Mouse (Mus musculus) ovary, postnatal 36 days (tissue): ENCODE results near the gene Zfp747.
"Not testable (repeated sequence)": the region's sequence is repeated elsewhere in the genome, so short reads cannot be mapped to it uniquely, and the experiment has no call there.

Experiments used
- DNase-seq: peaks from one replicate; pipeline ENCODE4 v3.0.0; 2022; ENCODE audit warnings: low spot score, mixed read lengths

Gene Zfp747

DNA sequence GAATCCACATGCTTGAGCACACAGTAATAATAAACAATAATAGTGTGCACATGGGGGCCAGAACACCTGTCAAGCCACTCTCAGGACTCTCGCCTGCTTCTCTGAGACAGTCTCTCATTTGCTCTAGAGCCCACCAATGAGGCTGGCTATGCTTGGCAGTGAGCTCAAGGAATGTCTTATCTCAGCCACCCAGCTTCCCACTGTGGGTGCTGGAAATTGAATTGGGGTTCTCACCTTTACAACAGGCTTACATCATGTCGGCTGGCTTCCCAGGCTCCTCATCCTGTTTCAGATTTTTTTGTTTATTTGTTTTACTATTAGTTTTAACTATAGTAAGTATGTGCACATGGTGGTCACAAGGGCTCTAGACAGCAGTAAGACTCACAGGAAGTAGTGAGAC is 4.6 kb downstream of the Zfp747 start:
- no peak for DNase-seq

DNA sequence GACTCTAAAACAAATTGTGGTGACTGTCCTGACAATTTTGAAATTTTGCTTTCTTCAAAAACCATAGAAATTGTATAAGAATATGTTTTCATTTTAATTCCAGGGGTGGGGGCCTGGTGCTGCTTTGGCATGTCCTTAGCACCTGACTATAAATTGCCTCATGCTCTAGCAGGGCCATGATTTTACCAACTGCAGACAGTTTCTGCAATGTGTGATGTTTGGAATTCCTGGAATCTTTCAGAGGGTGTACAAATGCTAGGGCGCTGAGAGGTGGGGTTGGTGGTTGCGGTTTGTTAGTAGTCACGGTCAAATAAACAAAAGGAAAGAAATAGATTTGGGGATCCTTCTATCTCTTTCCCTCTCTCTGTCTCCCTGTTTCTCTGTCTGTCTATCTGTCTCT is 9.6 kb downstream of the Zfp747 start:
- no peak for DNase-seq

DNA sequence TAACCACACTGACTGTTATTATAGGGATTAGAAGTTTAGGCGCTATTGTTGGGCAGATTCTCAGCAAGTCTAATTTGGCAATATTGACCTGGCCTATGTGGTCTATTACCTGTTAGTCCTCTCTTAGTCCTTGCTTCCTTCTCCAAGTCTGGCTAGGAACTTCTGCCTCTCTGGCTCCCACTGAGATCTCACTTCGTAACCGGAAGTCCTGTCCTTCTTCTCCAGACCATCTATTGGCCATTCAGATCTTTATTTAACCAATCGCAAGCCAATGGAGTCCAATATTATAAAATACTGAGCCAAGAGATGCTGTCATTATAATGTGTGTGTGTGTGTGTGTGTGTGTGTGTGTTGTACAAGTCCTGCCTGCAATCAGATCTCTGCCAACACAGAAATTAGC is 11.7 kb downstream of the Zfp747 start:
- DNase-seq, result no peak

DNA sequence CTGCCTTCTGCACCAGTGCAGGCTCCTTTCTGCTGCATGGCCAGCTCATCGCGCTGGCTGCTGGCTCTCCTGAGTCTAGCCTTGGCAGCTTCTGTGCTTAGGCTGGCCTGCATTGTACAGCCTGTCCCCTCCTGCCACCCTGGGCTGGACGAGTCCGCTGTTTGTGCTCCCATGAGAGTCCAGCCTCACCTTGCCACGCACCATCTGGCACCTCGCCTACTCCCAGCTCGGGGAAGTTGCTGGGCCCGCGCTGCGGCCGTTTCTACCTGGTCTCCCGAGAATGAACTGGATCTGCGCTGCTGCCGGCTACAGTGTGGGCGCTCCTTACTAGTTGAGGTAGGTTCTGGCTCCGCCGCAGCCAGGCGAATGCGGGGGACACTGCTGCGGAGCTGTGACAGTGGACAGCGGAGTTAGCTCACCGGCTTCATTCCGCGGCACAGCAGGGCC is 12.4 kb downstream of the Zfp747 start:
- DNase-seq, result peak; percentile 33

DNA sequence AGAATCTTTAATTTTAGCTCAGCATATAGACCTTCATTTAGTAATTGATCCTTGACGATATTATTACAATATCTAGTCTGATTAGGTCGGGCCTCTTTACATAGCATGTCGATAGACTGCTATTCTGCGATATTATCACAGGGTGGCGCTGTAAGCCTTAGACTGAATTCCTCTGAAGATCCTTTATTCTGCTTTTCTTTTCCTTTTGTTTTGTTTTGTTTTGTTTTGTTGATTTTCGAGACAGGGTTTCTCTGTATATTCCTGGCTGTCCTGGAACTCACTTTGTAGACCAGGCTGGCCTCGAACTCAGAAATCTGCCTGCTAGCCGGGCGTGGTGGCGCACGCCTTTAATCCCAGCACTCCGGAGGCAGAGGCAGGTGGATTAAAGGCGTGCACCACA is 13.4 kb downstream of the Zfp747 start:
- not testable (repeated sequence) for DNase-seq

DNA sequence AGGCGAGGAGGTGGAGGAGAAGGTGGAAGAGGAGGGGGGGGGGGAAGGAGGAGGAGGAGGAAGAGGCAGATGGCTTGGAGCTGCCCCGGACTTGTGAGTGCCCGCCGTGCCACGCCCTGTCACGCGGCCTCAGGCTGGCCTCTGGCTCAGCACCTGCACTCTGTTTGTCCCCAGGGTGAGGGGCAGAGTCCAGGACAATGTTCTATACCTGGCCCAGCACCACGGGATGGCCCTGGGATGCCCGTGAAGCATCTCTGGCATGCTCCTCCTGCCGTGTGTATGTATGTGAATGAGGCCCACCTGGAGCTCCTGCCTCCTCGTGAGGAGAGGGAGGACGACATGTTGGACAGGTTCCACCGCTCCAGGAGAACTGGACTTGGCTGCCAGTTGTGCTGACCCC is 14.4 kb downstream of the Zfp747 start:
- DNase-seq, result no peak

DNA sequence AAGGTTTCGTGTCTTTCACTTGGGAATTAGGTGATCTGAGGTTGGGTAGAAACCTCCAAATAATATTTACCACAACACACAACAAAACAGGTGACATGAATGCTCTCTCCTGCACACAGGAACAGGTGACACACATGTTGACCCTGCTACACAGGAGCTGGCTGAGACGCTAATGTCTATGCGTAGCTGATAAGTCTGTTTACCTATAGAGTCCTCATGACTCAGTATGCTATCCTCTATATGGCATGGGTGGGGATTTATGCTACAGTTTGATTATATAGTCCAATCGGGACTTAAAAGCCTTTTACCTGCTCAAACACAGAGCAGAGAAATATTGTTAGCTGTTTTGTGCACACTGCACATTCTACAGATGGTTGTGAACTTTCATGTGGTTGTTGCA is 15.6 kb downstream of the Zfp747 start:
- DNase-seq, result no peak

DNA sequence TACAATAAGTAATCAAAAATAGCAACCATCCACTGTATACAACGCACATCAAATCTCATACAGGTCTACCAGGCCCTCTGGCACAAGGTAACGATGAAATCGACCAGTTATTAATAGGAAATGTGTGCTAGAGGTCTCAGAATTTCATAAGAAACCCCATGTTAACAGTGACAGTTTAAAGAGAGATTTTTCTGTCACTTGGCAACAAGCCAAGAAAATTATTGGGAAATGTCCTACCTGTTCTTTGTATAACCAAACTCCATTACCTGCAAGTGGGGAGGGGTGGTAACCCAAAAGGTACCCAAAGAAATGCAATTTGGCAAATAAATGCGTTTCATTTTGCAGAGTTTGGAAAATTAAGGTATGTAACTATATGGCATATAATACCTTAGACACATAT is 17.4 kb downstream of the Zfp747 start:
- no peak for DNase-seq

DNA sequence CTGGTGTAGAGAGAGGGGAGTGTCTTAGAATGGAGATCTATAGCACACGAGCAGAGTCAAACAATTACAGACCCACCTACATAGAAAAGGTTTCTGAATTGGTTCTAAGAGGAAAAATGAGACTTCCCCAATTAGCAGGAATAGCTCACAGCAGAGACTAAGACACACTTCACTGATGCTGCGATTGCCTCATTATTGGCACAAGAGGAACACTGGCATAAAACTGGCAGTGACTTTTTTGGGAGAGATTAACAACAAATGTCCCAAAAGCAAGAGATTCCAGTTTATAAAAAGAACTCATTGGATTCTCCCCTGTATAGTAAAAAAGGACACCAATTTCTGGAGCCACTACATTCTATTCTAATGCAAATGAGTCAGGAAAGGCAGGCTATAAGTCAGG is 18.0 kb downstream of the Zfp747 start:
- DNase-seq, result no peak

DNA sequence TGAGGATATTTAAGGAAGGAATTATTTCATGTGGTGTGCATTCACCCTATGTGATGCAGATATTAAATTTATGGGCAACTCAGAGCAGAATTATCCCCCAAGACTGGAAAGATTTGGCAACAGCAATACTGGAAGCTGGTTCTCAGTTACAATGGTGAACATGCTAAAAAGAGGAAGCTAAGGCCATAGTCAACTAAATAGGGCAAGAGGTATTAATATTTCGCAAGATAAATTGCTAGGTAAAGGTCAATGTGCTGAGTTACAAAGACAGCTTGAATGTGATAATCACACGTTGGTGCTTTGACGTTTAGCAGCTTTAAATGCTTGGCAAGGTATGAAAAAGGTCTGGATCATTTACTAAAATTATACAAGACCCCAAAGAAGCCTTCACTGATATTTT is 20.1 kb downstream of the Zfp747 start:
- no peak for DNase-seq

DNA sequence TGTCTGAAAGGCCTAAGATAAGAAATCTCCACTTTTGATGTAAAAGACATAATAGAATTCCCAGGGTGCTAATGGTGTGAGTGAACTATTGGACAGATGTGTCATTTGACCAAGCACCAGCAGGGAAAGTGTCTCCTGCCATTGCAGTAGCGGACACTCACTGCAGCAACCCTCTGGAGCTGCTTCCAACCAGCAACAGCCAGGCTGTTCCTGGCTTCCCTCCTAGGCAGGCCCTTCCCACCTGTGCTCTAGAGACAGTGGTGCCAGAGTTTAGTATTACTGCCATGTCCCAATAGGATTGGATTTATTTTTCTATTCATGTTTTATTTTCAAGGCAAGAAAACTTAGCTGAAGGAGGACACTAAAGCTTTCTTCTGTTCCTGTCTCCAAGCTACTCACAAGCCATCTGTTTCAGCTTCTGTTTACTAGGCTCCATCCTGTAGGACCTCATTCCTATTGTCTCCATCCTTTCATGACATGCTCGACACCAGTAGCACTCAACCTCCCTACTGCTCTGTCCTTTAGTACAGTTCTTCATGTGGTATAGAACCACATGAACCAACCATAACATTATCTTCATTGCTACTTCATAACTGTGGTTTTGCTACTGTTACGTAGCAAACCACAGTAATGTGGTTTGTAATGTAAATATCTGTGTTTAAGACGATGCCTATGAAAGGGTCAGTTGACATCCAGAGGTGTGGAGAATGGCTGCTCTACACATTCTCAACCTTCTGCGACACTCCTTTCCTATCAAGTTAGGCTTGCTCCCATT is 24.4 kb downstream of the Zfp747 start:
- DNase-seq, result no peak

DNA sequence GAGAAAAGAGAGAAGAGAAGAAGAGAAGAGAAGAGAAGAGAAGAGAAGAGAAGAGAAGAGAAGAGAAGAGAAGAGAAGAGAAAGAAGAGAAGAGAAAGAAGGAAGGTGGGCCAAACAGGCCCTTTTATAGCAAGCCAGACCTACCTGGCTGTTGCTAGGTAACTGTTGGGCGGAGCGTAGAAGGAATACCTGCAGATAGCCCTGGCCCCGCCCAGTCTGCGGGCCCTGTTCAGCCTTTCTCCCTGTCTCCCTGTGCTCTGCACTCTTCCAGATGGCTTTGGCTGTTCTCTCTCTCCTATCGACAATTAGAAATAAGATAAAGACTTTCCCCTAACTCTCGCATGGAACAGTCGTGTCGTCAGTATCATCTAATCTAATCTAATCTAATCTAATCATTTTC is 29.2 kb downstream of the Zfp747 start:
- DNase-seq, result peak; percentile 38

DNA sequence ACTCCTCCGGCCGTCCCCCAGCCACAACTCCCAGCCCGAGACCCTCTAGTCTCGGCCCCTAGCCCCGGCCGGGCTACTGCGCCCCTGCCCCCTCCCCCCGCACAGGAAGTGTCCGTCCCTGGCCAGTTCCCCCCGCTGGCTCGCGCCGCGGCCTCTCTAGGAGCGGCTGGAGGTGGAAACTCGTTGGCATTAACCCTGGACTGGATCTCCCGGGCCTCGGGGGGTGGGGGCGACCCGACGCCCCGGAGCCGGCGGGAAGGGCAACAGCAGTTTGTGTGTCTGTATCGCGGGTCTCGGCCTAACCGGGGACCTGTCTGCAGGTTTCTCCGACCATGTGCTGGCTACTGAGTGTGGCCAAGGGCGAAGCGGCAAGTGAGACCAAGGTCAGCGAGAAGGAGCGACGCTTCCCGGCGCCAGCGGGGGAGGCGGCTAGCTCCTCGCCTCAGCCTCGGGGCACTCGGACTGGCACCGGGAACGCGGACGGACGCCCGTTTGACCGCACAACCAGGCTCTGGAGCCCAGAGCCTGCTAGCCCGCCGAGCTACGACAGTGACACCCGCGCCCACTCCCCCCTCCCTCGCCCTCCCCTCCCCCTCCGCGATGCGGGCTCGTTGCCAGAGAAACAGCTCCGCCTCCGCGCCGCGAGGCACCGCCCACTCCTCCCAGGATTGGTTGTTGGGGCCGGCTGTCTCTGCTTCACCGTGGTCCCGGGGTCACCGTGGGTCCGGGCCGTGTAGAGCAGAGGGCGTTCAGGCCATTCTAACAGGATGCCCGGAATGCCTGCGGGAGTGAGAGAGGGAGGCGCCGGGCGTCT is 30.1 kb downstream of the Zfp747 start, which contains the start of gene Zfp768:
Zfp768 (minus strand) TSS at position 78 of the 814 bp plus-strand sequence.
- peak; percentile 94 for DNase-seq

DNA sequence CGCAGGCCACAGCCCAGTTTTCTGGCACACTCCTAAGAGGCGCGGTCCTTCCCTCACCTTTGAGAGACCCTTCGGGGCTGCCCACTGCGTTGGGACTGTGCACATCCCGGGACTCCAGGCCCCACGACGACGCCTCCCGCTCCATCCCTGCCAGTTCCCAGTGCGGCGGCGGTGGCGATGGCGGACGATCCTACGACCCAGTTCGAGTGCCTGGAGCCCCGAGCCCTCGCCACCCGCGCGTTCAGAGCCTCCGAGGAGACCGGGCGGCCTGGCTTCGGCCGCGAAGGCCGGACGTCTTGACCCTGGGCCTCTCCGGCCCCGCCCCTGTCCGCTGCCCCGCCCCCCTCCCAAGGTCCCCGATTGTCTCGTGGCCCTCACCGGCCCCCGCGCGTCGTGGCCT is 30.8 kb downstream of the Zfp747 start:
- peak; percentile 76 for DNase-seq

DNA sequence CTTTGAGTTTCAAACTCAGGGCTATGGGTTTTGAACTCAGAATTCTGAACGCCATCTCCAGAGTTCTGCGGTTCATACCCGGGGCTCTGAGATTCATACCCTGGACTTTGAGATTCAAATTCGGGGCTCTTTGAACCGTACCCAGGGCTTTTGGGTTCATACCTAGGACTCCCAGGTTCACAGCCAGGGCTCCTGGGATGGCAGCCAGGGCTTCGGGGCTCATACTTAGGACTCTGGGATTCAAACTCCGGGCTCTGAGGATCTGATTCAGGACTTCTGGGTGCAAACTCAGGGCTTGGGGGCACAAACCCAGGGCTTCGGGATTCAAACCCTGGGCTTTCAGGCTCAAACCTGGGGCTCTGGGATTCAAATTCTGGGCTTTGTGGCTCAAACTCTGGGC is 31.5 kb downstream of the Zfp747 start:
- no peak for DNase-seq

DNA sequence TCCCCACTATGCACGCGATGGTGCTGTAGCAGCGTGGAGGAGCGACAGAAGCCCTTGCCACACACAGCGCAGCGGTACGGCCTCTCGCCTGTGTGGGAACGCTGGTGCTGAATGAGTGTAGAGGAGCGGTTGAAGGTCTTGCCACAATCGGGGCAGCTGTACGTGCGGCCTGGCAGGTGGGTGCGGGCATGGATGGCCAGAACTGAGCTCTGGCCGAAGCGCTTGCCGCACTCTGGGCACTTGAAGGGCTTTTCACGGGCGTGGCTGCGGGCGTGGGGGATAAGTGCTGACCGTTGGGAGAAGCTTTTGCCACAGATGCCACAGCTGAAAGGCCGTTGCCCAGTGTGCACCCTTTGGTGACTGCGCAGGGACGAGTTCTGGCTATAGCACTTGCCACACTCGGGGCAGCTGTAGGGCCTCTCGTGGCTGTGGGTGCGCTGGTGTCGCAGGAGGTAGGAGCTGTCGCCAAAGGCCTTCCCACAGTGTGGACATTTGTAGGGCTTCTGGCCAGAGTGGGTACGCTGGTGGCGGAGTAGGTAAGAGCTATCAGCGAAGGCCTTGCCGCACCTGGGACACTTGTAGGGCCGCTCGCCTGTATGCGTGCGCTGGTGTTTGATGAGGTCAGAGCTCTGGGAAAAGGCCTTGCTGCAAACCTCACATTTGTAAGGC is 32.4 kb downstream of the Zfp747 start:
- no peak for DNase-seq

DNA sequence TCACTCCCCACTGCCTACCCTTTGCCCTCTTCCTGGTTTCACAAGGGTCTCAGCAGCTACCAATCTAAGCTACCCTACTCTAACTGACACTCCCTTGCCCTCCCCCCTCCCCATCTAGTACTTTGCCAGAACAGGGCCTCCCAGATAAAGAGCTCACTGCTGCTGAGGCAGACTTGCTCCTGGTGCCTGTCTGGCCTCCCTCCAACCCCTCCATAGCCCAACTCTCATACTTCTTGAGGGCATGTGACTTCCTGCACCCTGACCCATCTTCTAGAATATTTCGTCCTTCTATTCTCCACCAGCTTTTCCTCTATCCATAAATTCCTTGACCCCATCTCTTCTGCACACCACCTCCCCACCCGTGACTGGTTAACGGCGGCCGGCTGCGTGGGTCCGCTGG is 33.0 kb downstream of the Zfp747 start:
- DNase-seq, result no peak

DNA sequence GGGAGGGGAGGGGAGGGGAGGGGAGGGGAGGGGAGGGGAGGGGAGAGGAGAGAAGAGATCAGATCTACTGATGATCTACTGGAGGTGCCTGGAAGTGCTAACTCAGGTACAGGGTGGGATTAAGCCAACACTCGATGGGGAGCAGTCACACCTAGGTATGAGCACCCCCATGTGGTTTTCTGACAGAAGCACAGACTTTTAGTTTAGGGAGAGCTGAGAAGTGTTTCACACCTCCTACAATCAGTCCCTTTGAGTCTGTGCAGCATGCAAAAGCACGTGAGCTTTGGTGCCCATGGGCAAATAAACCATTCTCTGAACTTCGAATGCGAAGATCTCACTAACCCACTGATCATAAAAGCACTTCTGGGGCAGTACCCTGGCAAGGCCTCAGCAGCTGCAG is 33.5 kb downstream of the Zfp747 start:
- no peak for DNase-seq

DNA sequence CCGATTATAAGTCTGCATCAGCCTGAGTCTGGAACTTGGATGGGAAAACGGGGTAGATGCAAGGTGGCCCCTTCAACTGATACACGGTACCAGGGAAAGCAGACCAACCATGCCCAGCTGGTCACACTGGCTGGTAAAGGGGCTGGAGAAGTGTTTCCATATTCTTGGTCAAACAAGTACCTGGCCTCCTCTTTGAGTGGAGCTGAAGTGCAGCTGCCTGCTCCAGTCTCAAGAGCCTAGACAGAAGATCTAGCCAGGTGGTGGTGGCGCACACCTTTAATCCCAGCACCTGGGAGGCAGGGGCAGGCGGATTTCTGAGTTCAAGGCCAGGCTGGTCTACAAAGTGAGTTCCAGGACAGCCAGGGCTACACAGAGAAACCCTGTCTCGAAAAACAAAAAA is 34.0 kb downstream of the Zfp747 start:
- DNase-seq, result not testable (repeated sequence)

DNA sequence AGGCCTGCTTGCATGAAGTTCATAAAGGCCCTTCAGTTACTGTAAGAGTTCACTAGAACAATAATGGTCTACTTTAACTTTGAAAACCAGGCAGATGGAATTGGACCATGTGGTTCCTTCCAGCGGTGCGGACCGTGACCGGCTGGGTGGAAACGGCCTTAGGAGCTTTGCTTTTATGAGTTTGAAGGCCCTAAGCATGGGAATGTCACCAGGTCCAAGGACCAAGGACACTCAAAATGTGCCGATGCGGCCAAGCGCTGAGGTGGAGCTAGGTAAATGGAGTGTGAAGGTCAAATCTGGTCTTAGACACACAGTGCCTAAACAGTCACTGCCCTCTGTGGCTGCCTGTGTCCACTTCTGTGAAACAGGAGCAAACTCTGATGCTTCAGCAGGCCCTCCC is 34.5 kb downstream of the Zfp747 start:
- DNase-seq, result no peak

DNA sequence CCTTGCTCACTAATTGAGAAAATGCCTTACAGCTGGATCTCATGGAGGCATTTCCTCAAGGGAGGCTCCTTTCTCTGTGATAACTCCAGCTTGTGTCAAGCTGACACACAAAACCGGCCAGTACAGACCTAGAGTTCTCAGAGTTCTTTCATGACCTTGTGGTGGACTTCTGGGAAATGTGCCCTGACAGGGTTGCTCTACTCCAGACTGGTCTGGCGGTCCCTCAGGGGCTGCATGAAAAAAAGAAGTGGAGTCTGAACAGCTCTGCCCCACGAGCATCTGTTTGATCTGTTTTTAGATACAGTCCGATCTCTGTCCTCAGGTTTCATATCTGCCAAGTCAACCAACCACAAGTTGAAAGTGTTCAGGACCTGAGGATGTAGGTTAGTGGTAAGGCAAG is 38.2 kb downstream of the Zfp747 start:
- DNase-seq, result no peak

DNA sequence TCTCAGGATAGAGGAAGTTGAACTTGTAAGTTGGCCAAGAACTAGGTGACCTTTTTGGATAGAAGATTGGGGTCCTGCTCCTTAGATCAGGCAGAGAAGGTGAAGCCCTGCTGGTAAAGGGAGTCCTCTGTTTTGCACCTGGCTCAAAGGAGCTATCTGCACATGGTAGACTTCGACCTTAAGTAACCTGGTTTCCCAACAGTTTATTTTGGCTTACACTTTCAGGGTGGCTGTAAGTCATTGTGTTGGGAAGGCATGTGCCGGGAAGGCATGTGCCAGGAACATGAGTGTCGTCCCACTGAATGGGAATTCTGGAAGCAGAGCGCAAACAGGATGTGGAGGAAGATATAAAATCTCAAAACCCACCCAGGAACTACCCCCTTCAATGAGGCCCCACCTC is 40.2 kb downstream of the Zfp747 start:
- no peak for DNase-seq

DNA sequence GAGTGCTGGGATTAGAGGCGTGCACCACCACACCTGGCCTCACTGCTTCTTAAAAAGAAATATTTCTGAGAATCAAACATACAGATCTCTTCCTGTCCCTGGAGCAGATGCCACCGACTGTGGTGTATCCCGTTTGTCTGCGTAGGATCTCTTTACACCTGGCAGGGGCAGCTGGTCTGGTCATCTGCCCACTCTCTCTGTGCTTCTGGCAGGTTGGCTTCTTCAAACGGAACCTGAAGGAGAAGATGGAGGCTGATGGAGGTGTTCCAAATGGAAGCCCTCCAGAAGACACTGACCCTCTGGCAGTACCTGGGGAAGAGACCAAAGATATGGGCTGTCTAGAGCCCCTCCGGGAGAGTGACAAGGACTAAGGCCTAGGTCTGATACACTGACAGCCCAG is 42.6 kb downstream of the Zfp747 start:
- DNase-seq, result no peak
